Mouse (Mus musculus) liver, embryonic 18 days (tissue): ENCODE data around the gene Gk5. TPM values are rescaled to one million over a fixed set of nuclear protein-coding genes. Genes with fewer than 3 reads are reported as not detected.

Experiments used
- polyA plus RNA-seq: library from polyadenylated mRNA; depleted of rRNA; stranded (reverse); fragments of >200 nt; gene quantifications from 2 replicates; pipeline ENCODE4 v1.2.3, GENCODE M21; 2012; rRNA removed

Gk5 gene
- 0.52 and 0.58 TPM in 2 replicates for polyA plus RNA-seq

GRCm38 (mm10) chr9:96118861-96119772 lies at the start of gene Gk5:
TSS of gene Gk5 (plus strand) at chr9:96119362.

GRCm38 (mm10) chr9:96195885-96196622 lies 76.9 kb downstream of the Gk5 start, which contains the start of gene Tfdp2:
TSS of gene Tfdp2 (plus strand) at chr9:96196275.

Other genes starting within 250 kb of the Gk5 start
- gene Xrn1, start 164.6 kb upstream of the Gk5 start, polyA plus RNA-seq, result 3.1 and 3.3 TPM in 2 replicates
- 24.6 and 26.8 TPM in 2 replicates for gene Tfdp2, start 76.9 kb downstream of the Gk5 start, polyA plus RNA-seq
- 17.7 and 20.8 TPM in 2 replicates for gene Atp1b3, start 245.1 kb downstream of the Gk5 start, polyA plus RNA-seq